Mouse (Mus musculus) regulatory T cell (primary cell): Measurements from ENCODE around the gene Raf1.

ENCODE experiments used
- in situ Hi-C: fragments of 300-600 bp; cut with MboI, MseI; formaldehyde crosslinking; loops from one replicate; pipeline ENCODE4 v1.15.1; 2025; ENCODE audit warnings: high pct_unique_total_duplicates

Raf1 gene

GRCm38 (mm10) chr6:115676452-115677128 lies at the start of gene Raf1:
Gene Raf1 (minus strand): TSS chr6:115676635.
- in situ Hi-C loops, result no loop called here

DNA sequence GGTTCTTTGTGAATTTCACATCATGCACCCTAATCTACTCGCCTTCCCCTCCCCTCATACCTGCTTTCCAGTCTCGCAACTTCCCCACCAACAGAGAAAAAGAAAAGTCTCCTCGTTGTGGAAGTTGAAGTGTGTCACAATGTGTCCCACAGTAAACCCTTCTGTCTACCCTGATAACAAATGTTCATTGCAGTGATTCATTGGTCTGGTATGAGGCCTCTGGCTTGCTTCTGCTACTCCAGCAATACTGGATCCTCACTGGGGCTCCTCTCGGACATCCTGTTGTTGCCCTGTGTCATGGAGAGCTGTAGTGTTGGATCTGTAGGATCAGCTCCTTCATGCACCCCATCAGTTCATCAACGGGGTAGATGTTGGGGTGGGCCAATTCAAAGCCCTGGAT lies 45.8 kb upstream of the Raf1 start:
- in situ Hi-C loops, result loop anchor here (10.0 kb wide), 1 partner anchor 333 kb away; no protein-coding TSS in a partner anchor

- in situ Hi-C loops, result loop anchor here (5.0 kb wide), 1 partner anchor 106 kb away; no protein-coding TSS in a partner anchor
These were observed 41.5 kb upstream of the Raf1 start for GRCm38 (mm10) chr6:115717715-115718558.

DNA sequence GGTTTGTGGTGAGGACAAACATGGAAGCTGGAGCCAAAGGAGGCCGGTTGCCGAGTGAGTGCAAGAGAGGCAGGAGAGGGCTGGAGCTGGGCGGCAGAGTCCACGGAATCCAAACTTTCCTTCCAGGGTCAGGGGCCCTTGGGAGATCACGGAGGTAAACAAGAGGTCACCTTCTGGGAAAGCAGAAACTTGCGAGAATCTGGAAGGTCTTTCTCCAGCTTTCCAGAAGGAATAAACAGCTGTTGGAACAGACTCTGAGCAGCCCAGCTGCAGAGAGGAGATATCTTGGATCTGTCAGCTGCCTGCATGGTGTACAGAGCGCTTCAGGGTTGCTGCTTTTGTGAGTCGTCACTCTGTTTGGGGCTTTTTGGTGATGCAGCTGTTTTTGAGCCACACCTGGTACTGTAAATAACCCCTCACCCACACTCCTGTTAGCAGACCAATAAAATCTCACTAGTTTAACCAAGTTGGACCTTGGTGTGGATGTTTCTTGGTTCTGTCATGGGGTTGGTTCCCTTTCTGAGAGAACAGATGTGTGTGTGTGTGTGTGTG lies 40.7 kb upstream of the Raf1 start:
- in situ Hi-C loops, result loop anchor here (5.0 kb wide), 1 partner anchor 105 kb away; no protein-coding TSS in a partner anchor

DNA sequence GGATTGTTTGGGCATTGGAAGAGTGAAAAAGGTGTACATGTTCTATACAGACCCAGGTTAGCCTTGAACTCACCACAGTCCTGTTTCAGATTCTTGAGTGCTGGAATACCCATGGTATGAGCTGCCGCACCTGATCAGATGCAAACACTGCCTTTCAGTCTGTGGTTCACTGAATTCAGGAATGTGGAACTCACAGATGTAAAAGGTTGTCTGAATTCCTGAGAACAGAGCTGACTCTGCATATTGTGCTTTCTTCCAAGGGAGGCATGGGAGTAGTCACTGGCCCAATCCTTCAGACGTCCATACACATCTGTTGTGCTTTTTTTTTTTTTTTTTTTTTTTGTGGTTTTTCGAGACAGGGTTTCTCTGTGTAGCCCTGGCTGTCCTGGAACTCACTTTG lies 34.8 kb upstream of the Raf1 start:
- in situ Hi-C loops, result no loop called here

DNA sequence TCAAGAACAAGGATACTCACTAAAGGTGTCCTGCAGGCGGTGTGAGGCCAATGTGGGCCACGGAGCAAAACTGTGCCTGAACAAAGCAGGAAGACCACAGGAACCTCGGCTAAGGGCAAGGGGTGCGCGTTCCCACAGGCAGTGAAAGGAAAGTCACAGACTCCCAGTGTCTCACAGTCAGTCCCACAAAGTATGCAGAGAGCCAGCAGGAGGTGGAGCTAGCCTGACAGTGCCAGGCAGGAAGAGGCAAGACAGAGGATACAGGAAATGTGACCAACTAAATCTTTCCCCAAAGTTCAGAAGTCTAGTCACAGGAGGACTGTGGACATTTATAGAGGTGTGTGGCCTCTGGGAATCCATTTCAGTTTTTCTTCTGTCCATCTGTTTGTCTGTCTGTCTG lies 26.5 kb upstream of the Raf1 start:
- in situ Hi-C loops, result no loop called here

DNA sequence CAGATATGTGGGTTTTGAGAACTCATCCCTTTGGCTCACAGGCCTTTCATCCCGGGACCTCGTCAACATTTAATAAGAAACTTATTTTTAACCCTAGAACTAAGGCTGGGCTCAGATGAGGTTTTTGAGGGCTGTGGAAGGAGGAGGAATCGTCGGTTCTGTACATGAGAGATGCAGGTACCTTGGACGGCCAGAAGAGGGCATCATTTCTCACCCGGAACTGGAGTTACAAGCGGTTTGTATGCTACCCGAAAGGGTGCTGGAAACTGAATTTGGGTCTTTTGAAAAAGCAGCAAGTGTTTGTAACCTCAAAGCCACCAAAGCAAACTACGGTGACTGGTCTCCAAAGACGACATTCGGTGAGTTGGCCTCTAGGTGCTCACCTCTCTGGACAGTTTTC lies 24.9 kb upstream of the Raf1 start:
- in situ Hi-C loops, result no loop called here

GRCm38 (mm10) chr6:115700778-115701177 lies 24.3 kb upstream of the Raf1 start:
- in situ Hi-C loops, result no loop called here

GRCm38 (mm10) chr6:115698699-115699098 lies 22.3 kb upstream of the Raf1 start:
- in situ Hi-C loops, result no loop called here

- in situ Hi-C loops, result no loop called here
These were observed 21.5 kb upstream of the Raf1 start for GRCm38 (mm10) chr6:115697739-115698558.

GRCm38 (mm10) chr6:115696707-115697215 lies 20.3 kb upstream of the Raf1 start:
- in situ Hi-C loops, result no loop called here

GRCm38 (mm10) chr6:115695124-115695523 lies 18.7 kb upstream of the Raf1 start:
- in situ Hi-C loops, result no loop called here

- in situ Hi-C loops, result no loop called here
These were observed 18.0 kb upstream of the Raf1 start for GRCm38 (mm10) chr6:115694441-115694842.

DNA sequence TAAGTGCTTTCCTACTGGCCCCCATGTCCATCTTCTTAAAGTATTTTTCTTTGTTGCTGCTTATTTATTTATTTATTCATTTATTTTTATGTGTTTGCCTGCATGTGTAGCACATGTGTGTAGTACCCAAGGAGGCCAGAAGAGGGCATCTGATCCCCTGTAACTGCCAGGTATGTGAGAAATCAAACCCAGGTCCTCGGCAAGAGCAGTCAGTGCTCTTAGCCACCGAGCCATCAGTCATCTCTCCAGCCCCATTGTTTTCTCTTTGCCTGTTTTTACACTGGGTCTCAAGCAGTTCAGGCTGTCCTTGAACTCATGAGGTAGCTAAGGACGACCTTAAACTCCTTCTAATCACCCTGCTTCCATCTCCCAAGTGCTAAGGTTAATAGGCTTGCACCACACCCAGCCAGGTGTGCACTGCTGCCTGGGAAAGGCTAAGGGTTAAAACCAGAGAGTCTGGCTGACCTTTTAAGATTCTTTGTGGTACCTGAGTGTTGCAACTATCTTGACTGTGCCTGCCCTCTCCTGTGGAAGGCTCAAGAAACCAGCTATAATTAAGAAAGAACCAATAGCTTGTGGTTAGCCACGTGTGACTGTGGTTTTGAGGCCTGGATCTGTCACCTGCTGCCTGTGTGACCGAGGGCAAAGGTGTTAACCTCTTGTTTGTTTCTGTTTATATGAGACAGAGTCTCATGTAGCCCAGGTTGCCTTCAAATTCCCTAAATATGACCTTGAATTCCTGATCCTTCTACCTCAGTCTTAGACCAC lies 16.7 kb upstream of the Raf1 start:
- in situ Hi-C loops, result no loop called here

DNA sequence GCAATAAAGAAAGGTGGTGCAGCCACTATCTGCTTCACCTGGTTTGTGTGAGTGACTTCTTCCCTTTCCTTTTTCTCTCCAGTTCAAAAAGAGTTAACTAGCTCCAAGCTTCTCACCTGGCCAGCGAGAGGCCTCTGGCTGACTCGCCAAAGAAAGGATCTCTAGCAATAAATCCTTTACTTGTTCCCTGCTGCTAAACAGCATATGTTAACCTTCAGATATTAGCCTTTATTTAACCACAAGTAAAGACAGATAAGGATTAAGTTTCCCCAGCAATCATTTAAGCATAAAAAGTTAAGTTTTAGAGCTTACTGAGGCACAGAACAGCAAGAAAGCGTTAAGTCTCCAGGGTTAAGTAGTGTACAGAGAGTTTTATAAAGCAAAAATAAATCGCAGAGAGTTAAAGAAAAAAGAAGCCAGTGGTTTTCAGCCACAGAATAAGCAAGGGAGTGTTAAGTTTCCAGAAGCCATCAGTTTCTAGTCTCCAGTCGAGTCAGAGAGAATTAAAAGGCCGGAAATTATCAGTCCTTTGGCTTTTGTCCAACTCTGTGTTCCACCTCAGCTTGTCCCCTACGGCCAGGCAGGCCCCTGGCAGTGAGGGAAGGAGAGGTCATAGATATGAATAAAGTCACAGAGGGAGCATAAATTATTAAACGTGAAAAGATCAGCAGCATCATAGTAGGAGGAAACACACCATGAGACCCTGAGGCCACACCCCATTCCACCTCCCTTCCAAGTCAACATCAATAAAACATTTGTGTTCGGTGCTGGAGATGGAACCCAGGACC lies 15.9 kb upstream of the Raf1 start:
- in situ Hi-C loops, result no loop called here

DNA sequence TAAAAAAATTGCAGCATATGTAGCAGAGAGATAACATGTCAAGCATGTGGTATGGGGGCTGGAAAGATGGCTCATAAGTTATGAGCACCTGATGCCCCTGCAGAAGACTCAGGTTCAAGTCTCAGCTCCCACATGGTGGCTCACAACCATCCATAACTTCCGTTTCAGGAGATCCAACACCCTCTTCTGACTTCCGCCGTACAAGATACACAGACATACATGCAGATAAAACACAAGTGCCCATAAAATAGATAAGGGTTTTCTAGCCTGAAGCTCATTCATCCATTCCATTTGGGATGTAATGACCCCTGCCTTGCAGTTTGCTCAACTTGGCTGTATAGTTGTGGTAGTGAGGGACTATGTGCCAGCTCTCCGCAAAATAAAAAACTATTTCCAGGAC lies 13.7 kb upstream of the Raf1 start:
- in situ Hi-C loops, result no loop called here

GRCm38 (mm10) chr6:115688589-115688988 lies 12.2 kb upstream of the Raf1 start:
- in situ Hi-C loops, result no loop called here

DNA sequence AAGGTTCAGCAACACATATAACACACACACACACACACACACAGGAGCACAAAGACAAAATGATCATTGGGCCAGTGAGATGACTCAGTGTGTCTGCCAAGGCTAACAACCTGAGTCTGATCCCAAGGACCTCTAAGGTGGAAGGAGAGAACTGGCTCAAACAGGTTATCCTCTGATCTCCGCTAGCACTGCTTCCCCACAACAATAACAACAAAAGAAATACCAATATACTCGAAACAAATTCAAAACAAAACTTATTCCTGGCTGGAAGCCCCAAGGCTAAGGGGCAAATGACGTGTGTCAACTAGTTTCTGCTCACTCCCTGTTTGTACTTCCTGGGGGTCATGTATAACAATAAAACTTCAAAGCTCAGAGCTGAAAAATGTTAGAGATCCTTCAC lies 11.3 kb upstream of the Raf1 start:
- in situ Hi-C loops, result no loop called here

DNA sequence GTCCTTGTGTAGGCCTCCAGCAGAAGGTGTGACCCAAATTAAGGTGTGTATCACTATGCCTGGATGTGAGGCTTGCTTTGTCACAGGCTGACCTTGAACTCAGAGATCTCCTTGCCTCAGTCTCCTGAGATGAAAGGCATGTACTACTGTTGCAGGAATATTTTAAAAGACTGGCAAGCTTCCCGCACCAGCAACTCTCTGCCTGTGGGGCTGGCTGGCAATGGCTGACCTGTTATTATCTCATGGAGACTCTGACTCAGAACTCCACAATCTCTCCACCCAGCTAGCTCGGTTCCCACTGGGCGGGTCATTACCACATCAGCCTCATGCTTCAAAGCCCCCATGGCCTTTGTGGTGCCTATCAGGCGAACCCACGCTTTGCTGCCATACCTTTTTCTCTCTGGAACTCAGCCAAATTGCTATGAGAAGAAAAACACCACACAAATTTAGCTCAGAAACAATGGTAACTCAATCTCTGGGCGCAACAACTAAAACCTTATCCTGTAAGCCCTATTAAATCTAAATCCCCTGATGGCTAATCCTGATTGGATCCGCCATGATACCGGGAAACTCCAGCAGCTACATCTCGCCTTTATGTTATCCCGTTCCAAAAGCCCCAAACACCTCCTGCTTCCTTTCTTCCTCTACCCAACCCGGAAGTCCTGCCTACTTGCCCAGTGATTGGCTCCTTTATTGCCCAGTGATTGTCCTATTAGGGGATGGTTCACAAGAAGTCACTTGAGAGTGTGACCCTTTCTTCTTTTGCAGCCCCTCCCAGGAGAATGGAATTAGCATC lies 8.6 kb upstream of the Raf1 start:
- in situ Hi-C loops, result no loop called here
